Mouse (Mus musculus): Measurements from ENCODE around the gene Btbd6. TPM values are rescaled to one million over a fixed set of nuclear protein-coding genes. Genes with fewer than 3 reads are reported as not detected.

The Btbd6 gene
- polyA plus RNA-seq, 1 experiment from 2014 or later: 26.8 TPM

DNA sequence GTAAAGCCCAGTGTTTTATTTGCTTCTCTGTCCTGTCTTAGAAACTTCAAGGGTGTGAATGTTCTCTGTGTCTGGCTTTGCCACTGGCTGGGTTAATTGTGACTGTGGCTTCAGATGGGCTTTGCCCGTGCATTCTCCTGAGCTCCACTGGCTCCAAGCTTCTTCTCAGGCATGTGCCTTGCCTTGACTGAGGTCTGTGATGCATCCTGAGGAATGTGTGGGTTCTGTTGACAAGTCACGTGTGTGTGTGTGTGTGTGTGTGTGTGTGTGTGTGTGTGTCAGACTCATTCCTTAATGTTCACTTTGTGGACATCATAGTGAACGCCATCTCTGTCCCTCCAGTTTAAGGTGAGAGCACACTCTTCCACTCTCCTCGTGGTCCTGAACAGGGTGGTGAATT, 42.5 kb downstream of the Btbd6 start:
- no peak overlapping the region for H3K4me3 ChIP-seq (ENCODE audit: low read depth, low read length)
- 0 out of 2 replicates have a peak, but pooled peaks cover 2% of the 10 kb centered on the region for H3K36me3 ChIP-seq (ENCODE audit: control insufficient read depth, insufficient read depth, low read length)
- H3K27me3 ChIP-seq (ENCODE audit: control insufficient read depth, insufficient read depth, low read length): no peaks in the 10 kb centered on the region
- no peak overlapping the region for H3K9ac ChIP-seq (ENCODE audit: low read depth, low read length)
- peaks cover 8% of the 10 kb centered on the region; the same call in 1 of the 2 replicates for H3K4me1 ChIP-seq (replicated peaks; ENCODE audit: control insufficient read depth, insufficient read depth, low read length)
- DNase-seq (ENCODE audit: low spot score): no peak
- WGBS: 90% methylated on average over 4 of the region's 4 CpGs
- no peak for ATAC-seq (ENCODE audit: low FRiP score)
- no peaks in the 10 kb centered on the region for H3K9me3 ChIP-seq (ENCODE audit: control insufficient read depth, low read length)
- H3K4me2 ChIP-seq (replicated peaks; ENCODE audit: low read depth, low read length): no peak overlapping the region
- H3K27ac ChIP-seq (ENCODE audit: low read depth, low read length): no peak overlapping the region

DNA sequence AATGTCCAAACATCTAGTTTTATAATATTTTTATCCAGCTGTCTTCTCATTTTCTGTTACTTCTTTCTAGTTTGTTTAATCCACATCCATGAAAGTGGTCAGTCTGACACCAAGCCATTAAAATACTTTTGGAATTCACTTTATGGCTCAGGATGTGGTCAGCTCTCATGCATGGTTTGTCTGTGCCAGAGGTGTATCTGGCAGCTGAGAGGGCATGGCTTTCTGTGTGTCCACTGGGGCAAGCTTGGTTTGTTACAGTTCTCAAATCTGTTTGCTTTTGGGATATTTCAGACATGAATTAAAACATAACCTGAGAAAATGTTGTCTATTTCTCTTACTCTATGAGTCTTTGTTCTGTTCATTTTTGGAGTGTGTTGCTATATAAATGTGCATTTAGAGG, 45.2 kb downstream of the Btbd6 start:
- DNase-seq (ENCODE audit: low spot score) (no peak), ATAC-seq (ENCODE audit: low FRiP score) (no peak)
- Histone ChIP-seq H3K27me3 (ENCODE audit: control insufficient read depth, insufficient read depth, low read length) (no peaks in the 10 kb centered on the region), H3K4me1 (replicated peaks; ENCODE audit: control insufficient read depth, insufficient read depth, low read length) (no peaks in the 10 kb centered on the region), H3K4me3 (ENCODE audit: low read depth, low read length) (no peak overlapping the region), H3K9me3 (ENCODE audit: control insufficient read depth, low read length) (no peaks in the 10 kb centered on the region), H3K36me3 (ENCODE audit: control insufficient read depth, insufficient read depth, low read length) (0 out of 2 replicates have a peak, but pooled peaks cover 2% of the 10 kb centered on the region), H3K4me2 (replicated peaks; ENCODE audit: low read depth, low read length) (no peak overlapping the region), H3K27ac (ENCODE audit: low read depth, low read length) (no peak overlapping the region), H3K9ac (ENCODE audit: low read depth, low read length) (no peak overlapping the region)

DNA sequence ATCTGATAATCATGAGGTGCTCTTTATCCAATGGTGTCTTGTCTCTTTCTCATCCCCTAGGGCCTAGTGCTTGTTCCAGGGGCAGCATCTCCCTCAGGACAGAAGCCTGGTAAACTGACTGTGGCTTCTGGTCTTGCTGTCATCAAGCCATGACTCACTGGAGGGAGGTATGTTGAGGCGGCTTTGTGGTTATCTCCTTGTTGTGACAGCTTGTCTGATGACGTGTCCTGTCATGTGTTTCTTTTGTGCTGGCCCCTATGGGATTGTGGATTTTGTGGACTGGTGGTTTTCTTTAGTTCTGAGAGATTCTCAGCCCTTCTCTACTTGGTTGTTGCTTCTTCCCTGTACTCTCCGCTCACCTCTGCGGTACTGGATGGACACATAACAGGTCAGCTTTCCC, 46.8 kb downstream of the Btbd6 start:
- H3K36me3 ChIP-seq (ENCODE audit: control insufficient read depth, insufficient read depth, low read length): 0 out of 2 replicates have a peak, but pooled peaks cover 2% of the 10 kb centered on the region
- no peaks in the 10 kb centered on the region for H3K27me3 ChIP-seq (ENCODE audit: control insufficient read depth, insufficient read depth, low read length)
- no peak overlapping the region for H3K4me2 ChIP-seq (replicated peaks; ENCODE audit: low read depth, low read length)
- no peak overlapping the region for H3K9ac ChIP-seq (ENCODE audit: low read depth, low read length)
- no peaks in the 10 kb centered on the region for H3K4me1 ChIP-seq (replicated peaks; ENCODE audit: control insufficient read depth, insufficient read depth, low read length)
- H3K27ac ChIP-seq (ENCODE audit: low read depth, low read length): no peak overlapping the region
- WGBS: 90% methylated on average over 4 of the region's 4 CpGs
- H3K4me3 ChIP-seq (ENCODE audit: low read depth, low read length): no peak overlapping the region
- DNase-seq (ENCODE audit: low spot score) (no peak), ATAC-seq (ENCODE audit: low FRiP score) (no peak)
- no peaks in the 10 kb centered on the region for H3K9me3 ChIP-seq (ENCODE audit: control insufficient read depth, low read length)

DNA sequence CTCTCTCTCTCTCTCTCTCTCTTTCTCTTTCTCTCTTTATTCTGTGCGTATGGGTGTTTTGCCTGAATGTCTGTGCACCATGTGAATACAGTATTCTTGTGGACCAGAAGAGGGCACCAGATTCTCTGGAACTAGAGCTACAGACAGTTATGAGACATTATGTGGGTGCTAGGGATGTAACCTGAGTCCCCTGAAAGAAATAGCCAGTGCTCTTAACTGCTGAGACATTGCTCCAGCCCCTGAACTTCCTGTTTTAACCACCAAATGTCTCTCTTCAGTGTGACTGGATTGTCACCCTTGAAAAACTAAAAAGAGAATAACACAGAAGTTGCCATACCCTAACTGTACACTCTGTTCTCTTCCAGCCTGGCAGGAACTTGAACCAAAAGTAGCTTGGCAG, 50.3 kb downstream of the Btbd6 start:
- H3K36me3 ChIP-seq (ENCODE audit: control insufficient read depth, insufficient read depth, low read length): no peaks in the 10 kb centered on the region
- no peak overlapping the region for H3K4me3 ChIP-seq (ENCODE audit: low read depth, low read length)
- H3K4me2 ChIP-seq (replicated peaks; ENCODE audit: low read depth, low read length): no peak overlapping the region
- H3K9me3 ChIP-seq (ENCODE audit: control insufficient read depth, low read length): no peaks in the 10 kb centered on the region
- no peaks in the 10 kb centered on the region for H3K4me1 ChIP-seq (replicated peaks; ENCODE audit: control insufficient read depth, insufficient read depth, low read length)
- H3K27ac ChIP-seq (ENCODE audit: low read depth, low read length): no peak overlapping the region
- no peak for ATAC-seq (ENCODE audit: low FRiP score)
- no peaks in the 10 kb centered on the region for H3K27me3 ChIP-seq (ENCODE audit: control insufficient read depth, insufficient read depth, low read length)
- no peak for DNase-seq (ENCODE audit: low spot score)
- no peak overlapping the region for H3K9ac ChIP-seq (ENCODE audit: low read depth, low read length)
- 96% methylated on average over 1 of the region's 1 CpGs for WGBS

DNA sequence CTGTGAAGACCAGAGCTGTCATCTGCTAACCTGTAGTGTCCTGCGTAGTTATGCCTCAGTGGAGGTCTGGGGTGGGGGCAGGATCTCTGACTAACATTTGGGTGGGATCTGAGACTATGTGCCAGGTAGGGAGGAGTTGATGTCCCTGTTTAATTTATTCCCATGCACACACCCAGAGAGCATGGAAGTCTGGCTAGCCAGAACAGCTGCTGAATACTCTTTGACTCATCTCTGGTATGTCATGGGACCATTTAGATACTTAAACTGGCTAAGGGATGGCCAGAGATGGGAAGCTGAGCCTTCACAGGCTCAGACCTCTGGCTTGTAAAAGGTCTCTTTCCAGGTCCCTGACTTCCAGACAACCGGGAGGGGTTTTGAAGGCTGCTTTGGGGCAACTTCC, 51.2 kb downstream of the Btbd6 start:
- Histone ChIP-seq H3K27ac (ENCODE audit: low read depth, low read length) (peak overlapping the region; percentile 39; the same call in 1 of the 2 replicates), H3K36me3 (ENCODE audit: control insufficient read depth, insufficient read depth, low read length) (no peaks in the 10 kb centered on the region), H3K4me2 (replicated peaks; ENCODE audit: low read depth, low read length) (no peak overlapping the region), H3K9me3 (ENCODE audit: control insufficient read depth, low read length) (no peaks in the 10 kb centered on the region), H3K27me3 (ENCODE audit: control insufficient read depth, insufficient read depth, low read length) (no peaks in the 10 kb centered on the region), H3K9ac (ENCODE audit: low read depth, low read length) (no peak overlapping the region), H3K4me1 (replicated peaks; ENCODE audit: control insufficient read depth, insufficient read depth, low read length) (0 out of 2 replicates have a peak, but pooled peaks cover under 1% of the 10 kb centered on the region), H3K4me3 (ENCODE audit: low read depth, low read length) (no peak overlapping the region)
- ATAC-seq (ENCODE audit: low FRiP score) (no peak), DNase-seq (ENCODE audit: low spot score) (no peak)
- 94% methylated on average over 2 of the region's 2 CpGs for WGBS

DNA sequence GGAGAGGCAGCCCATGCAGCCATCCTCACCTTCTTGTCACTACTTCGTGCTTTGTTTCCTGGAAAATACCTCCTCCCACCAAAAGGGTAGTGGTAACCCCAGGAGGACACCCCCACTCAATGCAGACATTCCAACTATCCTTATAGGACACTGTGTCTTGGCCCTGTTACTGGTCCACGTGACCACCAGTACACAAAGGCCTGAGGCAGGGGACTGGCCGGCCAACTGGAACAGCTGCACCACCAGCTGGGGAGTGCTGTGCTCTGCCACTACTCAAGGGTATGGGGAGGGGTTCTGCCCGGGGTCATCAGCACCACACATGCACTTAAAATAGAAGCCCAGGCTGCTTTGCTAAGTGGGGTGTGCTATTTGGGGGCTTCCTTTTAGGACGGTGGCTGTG, 51.8 kb downstream of the Btbd6 start:
- WGBS: 52% methylated on average over 5 of the region's 5 CpGs
- Histone ChIP-seq H3K4me3 (ENCODE audit: low read depth, low read length) (no peak overlapping the region), H3K9ac (ENCODE audit: low read depth, low read length) (no peak overlapping the region), H3K27me3 (ENCODE audit: control insufficient read depth, insufficient read depth, low read length) (no peaks in the 10 kb centered on the region), H3K4me2 (replicated peaks; ENCODE audit: low read depth, low read length) (no peak overlapping the region), H3K9me3 (ENCODE audit: control insufficient read depth, low read length) (no peaks in the 10 kb centered on the region), H3K4me1 (replicated peaks; ENCODE audit: control insufficient read depth, insufficient read depth, low read length) (peaks cover 3% of the 10 kb centered on the region; the same call in 1 of the 2 replicates), H3K36me3 (ENCODE audit: control insufficient read depth, insufficient read depth, low read length) (no peaks in the 10 kb centered on the region), H3K27ac (ENCODE audit: low read depth, low read length) (peak overlapping the region; percentile 74; the same call in 1 of the 2 replicates)
- DNase-seq (ENCODE audit: low spot score) (peak; percentile 37), ATAC-seq (ENCODE audit: low FRiP score) (peak; percentile 73)

Other genes with a start within 250 kb of the Btbd6 start
- gene Pld4, start 215.8 kb upstream of the Btbd6 start, polyA plus RNA-seq (2014; fragmentation: Nextera tagmentation; extraction: Ambion mirVana): 4.7 and 6.2 TPM in 2 replicates
- 0.21 and 0.29 TPM in 2 replicates for gene Ahnak2, start 173.8 kb upstream of the Btbd6 start, polyA plus RNA-seq (2014; fragmentation: Nextera tagmentation; extraction: Ambion mirVana)
- gene Clba1, start 167.5 kb upstream of the Btbd6 start, polyA plus RNA-seq (2014; fragmentation: Nextera tagmentation; extraction: Ambion mirVana): 15.4 and 15.9 TPM in 2 replicates
- gene Cdca4, start 147.1 kb upstream of the Btbd6 start, polyA plus RNA-seq (2014; fragmentation: Nextera tagmentation; extraction: Ambion mirVana): 146 and 151 TPM in 2 replicates
- gene Gpr132, start 108.3 kb upstream of the Btbd6 start, polyA plus RNA-seq (2014; fragmentation: Nextera tagmentation; extraction: Ambion mirVana): not detected in 2 replicates
- 4.2 and 4.7 TPM in 2 replicates for gene Jag2, start 46.7 kb upstream of the Btbd6 start, polyA plus RNA-seq (2014; fragmentation: Nextera tagmentation; extraction: Ambion mirVana)
- gene Nudt14, start 34.4 kb upstream of the Btbd6 start, polyA plus RNA-seq (2014; fragmentation: Nextera tagmentation; extraction: Ambion mirVana): 57.3 and 69.9 TPM in 2 replicates
- 53.6 and 57.8 TPM in 2 replicates for gene Brf1, start 24.2 kb downstream of the Btbd6 start, polyA plus RNA-seq (2014; fragmentation: Nextera tagmentation; extraction: Ambion mirVana)
- 17.2 and 21.2 TPM in 2 replicates for gene Pacs2, start 38.0 kb downstream of the Btbd6 start, polyA plus RNA-seq (2014; fragmentation: Nextera tagmentation; extraction: Ambion mirVana)
- gene Tex22, start 98.0 kb downstream of the Btbd6 start, polyA plus RNA-seq (2014; fragmentation: Nextera tagmentation; extraction: Ambion mirVana): 0.26 TPM in 1 of 2 replicates, not detected in the other
- 17.2 and 19.4 TPM in 2 replicates for gene Mta1, start 121.8 kb downstream of the Btbd6 start, polyA plus RNA-seq (2014; fragmentation: Nextera tagmentation; extraction: Ambion mirVana)
- 208 TPM in 2 replicates for gene Crip2, start 163.8 kb downstream of the Btbd6 start, polyA plus RNA-seq (2014; fragmentation: Nextera tagmentation; extraction: Ambion mirVana)
- gene Crip1, start 169.8 kb downstream of the Btbd6 start, polyA plus RNA-seq (2014; fragmentation: Nextera tagmentation; extraction: Ambion mirVana): 76.0 and 84.7 TPM in 2 replicates
- gene Tedc1, start 179.9 kb downstream of the Btbd6 start, polyA plus RNA-seq (2014; fragmentation: Nextera tagmentation; extraction: Ambion mirVana): 28.8 and 31.4 TPM in 2 replicates
- 8.9 and 10.8 TPM in 2 replicates for gene Tmem121, start 209.4 kb downstream of the Btbd6 start, polyA plus RNA-seq (2014; fragmentation: Nextera tagmentation; extraction: Ambion mirVana)

Data from hindbrain, embryonic 11.5 days (tissue).